Mouse (Mus musculus) bone marrow macrophage, adult 2 months (primary cell): ENCODE data around the gene Gm30191.

Source experiments
- CTCF ChIP-seq: IDR thresholded peaks from 2 replicates; pipeline ENCODE4 v1.5.1; 2012; ENCODE audit warnings: low read depth, mild to moderate bottlenecking, low read length, moderate library complexity
- POLR2A ChIP-seq: IDR thresholded peaks from 2 replicates; pipeline ENCODE4 v1.6.1; 2012; ENCODE audit warnings: mild to moderate bottlenecking, low read depth, low read length, borderline replicate concordance

DNA sequence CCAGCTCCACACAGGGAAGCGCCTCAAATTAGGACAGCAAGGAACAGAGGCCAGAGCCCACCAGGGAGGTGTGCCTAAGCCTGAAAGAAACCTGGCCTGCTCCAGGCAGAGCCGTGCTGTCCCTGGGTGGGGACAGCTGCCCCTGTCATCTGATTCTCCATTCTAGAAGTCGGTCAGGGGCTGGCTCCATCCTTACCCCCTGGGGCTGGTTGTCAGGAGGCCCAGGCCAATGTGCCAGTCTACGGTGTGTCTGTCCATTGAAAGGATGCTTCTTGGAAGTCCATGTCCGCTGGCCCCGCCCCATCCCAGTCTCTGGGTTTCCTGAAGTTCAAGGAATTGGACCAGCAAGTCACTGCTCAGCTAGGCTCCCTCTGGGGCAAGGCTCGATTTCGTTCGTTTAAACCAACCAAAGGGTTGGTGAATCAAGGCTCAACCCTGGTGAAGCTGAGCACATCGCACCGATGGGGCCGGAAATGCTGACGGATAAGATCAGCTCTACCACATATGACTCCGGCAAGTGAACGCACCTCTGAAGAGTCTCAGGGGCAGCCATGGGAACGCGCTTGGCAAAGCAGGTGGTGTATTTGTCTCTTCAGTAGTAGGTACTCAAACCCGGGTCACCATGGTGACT is 46.4 kb downstream of the Gm30191 start:
- no peak for TF ChIP-seq CTCF
- TF ChIP-seq POLR2A: no peak
